Mouse (Mus musculus): ENCODE data around the gene Tax1bp1.
"Not testable (repeated sequence)": the region's sequence is repeated elsewhere in the genome, so short reads cannot be mapped to it uniquely, and the experiment has no call there.

Gene Tax1bp1

GRCm38 (mm10) chr6:52713104-52713896 lies at the start of gene Tax1bp1:
TSS of gene Tax1bp1 (plus strand) at chr6:52713729.
- peak; percentile 92 for DNase-seq (ENCODE audit: low spot score)

- no peak for DNase-seq (ENCODE audit: low spot score)
Measured at GRCm38 (mm10) chr6:52667641-52668040, 45.9 kb upstream of the Tax1bp1 start.

- not testable (repeated sequence) for DNase-seq (ENCODE audit: low spot score)
Measured at GRCm38 (mm10) chr6:52669878-52670277, 43.7 kb upstream of the Tax1bp1 start.

- DNase-seq (ENCODE audit: low spot score) = no peak
Measured at GRCm38 (mm10) chr6:52671791-52672190, 41.7 kb upstream of the Tax1bp1 start.

GRCm38 (mm10) chr6:52672539-52672938 lies 41.0 kb upstream of the Tax1bp1 start:
- no peak for DNase-seq (ENCODE audit: low spot score)

GRCm38 (mm10) chr6:52673706-52674105 lies 39.8 kb upstream of the Tax1bp1 start:
- no peak for DNase-seq (ENCODE audit: low spot score)

GRCm38 (mm10) chr6:52674541-52674940 lies 39.0 kb upstream of the Tax1bp1 start:
- no peak for DNase-seq (ENCODE audit: low spot score)

GRCm38 (mm10) chr6:52675222-52675921 lies 38.2 kb upstream of the Tax1bp1 start:
- no peak for DNase-seq (ENCODE audit: low spot score)

GRCm38 (mm10) chr6:52677534-52677933 lies 36.0 kb upstream of the Tax1bp1 start:
- not testable (repeated sequence) for DNase-seq (ENCODE audit: low spot score)

- DNase-seq (ENCODE audit: low spot score) = no peak
Measured at GRCm38 (mm10) chr6:52679565-52679964, 34.0 kb upstream of the Tax1bp1 start.

GRCm38 (mm10) chr6:52680458-52681032 lies 33.0 kb upstream of the Tax1bp1 start:
- no peak for DNase-seq (ENCODE audit: low spot score)

- DNase-seq (ENCODE audit: low spot score) = no peak
Measured at GRCm38 (mm10) chr6:52681847-52682485, 31.6 kb upstream of the Tax1bp1 start.

- no peak for DNase-seq (ENCODE audit: low spot score)
Measured at GRCm38 (mm10) chr6:52682607-52683006, 30.9 kb upstream of the Tax1bp1 start.

- DNase-seq (ENCODE audit: low spot score) = no peak
Measured at GRCm38 (mm10) chr6:52686901-52687500, 26.5 kb upstream of the Tax1bp1 start.

- DNase-seq (ENCODE audit: low spot score) = no peak
Measured at GRCm38 (mm10) chr6:52690365-52690764, 23.2 kb upstream of the Tax1bp1 start.

- DNase-seq (ENCODE audit: low spot score) = no peak
Measured at GRCm38 (mm10) chr6:52691800-52692199, 21.7 kb upstream of the Tax1bp1 start.

- DNase-seq (ENCODE audit: low spot score) = no peak
Measured at GRCm38 (mm10) chr6:52692451-52693063, 21.0 kb upstream of the Tax1bp1 start.

- no peak for DNase-seq (ENCODE audit: low spot score)
Measured at GRCm38 (mm10) chr6:52697964-52698535, 15.5 kb upstream of the Tax1bp1 start.

- DNase-seq (ENCODE audit: low spot score) = no peak
Measured at GRCm38 (mm10) chr6:52699050-52699449, 14.5 kb upstream of the Tax1bp1 start.

- DNase-seq (ENCODE audit: low spot score) = no peak
Measured at GRCm38 (mm10) chr6:52699899-52700298, 13.6 kb upstream of the Tax1bp1 start.

- DNase-seq (ENCODE audit: low spot score) = peak; percentile 13
Measured at GRCm38 (mm10) chr6:52703263-52703662, 10.3 kb upstream of the Tax1bp1 start.
